Mouse (Mus musculus) B cell, adult 2 months (primary cell): ENCODE data around the gene Dmap1.

ENCODE experiments used
- DNase-seq, 2 experiments: peaks; one replicate each; pipeline ENCODE4 v3.0.0; 2022

Dmap1 gene

DNA sequence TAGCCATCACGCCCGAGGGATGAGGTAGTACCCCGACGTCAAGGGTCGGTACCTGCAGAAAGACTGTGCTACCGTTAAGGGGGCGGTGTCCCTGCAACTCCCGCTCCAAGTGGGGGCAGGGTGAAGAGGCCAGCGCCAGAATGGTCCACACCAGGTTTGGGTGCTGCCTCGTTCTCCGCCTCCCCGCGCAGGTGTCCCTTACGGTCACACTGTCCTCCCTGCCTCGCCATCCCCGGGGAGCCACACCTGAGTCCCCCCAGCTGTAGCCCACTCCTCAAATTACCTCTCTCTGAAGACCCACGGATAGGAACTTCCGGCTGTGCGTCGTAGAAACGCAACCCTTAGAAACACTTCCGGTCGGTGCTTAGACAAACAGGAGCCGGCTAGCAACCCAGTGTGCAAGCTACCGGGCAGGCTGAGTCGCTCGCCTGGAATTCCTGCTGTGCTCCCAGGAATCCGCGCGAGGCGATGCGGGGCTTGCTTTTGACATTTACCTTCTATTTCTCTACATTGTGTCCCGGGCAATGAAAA is at the start of gene Dmap1:
Gene Dmap1, minus strand, starts transcription at position 343 of the 531 bp plus-strand sequence.
- peak; percentile 85 to 87 for DNase-seq

DNA sequence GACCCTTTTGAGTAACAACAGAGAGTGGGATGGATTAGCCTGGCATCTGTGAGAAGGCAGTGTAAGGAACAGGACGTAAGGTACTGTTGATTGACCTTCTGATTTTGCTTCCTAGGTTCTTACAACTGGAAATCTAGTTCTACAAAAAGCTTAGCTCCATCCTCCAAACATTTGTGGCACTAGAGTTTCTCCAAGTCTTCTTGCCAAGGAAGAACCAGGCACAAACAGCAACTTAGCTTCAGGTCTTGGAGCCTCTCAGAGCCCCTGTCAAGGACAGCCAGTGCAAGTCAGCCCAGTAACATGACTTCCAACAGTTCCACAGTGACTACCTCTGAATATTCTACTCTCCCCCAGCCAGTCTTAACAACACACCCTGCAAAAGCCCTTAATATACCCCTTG is 42.0 kb upstream of the Dmap1 start, which contains the start of gene Gm12845:
Gene Gm12845, plus strand, starts transcription at position 301 of the 400 bp plus-strand sequence.
- no peak for DNase-seq

DNA sequence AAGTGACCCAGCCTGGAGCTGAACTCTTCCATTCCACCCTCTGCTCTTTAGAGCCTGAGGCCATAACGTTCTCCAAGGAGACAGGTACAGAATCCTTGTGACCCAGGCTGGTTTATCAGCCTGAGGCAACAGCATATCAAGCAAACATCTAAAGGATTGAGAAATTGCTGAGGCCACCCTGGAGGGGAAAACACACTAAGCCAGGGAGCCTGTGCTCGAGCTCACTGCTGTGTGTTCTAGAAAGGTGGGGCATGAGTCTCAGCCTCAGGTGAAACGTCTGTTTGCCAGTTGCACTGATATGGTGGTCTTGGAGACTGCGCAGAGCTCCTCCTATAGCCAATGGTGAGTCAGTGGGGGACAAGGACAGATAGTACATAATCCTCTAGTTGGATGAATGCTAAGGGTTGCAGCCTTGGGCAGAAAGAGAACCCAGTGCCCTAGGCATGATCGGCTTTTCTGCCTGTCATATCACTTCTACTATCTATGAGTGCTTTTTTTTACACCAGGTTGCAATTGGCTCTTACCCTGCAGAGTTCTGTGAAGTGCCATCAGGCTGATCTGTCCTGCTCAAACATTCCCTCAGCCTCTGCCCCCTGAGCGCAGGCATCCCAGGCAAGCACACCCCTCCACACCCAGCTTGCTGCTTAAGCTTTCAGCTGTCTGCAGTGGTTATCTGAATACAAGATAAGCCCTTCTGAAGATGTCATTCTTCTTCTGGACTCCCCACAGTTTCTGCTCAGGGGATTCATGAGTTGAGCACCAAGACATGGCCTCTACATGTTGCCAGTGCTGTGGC is 31.4 kb upstream of the Dmap1 start:
- DNase-seq = no peak

DNA sequence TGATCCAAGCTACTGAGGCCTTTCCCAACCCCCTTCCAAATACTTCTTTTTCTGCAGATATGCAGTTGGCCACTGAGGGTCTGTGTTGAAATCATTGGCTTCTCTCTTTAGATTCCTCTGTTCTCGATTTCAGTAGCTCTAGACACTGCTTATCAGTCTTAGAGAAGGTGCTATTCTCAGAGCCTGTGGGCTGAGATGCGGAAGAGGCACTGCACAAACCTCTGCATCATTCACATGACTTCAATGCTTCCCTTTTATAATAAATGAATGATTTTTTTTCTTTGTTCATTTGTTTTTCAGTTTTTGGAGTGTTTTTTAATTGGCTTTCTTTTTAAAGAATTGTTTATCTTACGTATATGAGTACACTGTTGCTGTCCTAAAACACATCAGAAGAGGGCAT is 30.2 kb upstream of the Dmap1 start:
- DNase-seq = no peak

DNA sequence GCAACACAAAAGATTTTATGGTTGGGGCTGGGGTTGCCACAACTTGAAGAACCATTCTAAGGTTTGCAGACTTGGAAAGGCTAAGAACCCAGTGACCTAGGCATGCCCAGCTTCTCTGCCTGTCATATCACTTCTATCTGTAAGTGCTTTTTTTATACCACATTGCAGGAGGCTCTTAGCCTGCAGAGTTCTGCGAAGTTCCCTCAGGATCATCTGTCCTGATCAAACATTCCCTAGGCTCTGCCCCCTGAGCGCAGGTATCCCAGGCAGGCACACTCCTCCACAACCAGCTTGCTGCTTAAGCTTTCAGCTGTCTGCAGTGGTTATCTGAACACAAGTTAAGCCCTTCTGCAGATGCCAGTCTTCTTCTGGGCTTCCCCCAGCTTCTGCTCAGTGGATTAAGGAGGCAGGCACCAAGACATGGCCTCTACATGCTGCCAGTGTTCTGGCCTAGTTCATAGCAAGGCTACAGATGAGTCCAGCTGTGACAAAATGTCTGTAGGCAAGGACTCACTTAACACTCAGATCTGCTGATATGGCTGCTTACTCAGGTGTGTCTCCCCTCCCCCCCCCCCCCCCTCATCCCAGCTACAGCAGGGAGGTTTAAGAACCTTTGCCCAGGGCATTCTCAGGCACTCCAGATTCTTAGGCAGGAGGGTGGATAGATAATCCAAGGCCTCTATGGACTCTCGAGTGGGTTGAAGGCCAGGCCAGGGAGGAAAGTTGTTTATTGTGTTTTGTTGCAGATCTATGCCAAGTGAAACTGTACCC is 26.9 kb upstream of the Dmap1 start:
- no peak for DNase-seq

DNA sequence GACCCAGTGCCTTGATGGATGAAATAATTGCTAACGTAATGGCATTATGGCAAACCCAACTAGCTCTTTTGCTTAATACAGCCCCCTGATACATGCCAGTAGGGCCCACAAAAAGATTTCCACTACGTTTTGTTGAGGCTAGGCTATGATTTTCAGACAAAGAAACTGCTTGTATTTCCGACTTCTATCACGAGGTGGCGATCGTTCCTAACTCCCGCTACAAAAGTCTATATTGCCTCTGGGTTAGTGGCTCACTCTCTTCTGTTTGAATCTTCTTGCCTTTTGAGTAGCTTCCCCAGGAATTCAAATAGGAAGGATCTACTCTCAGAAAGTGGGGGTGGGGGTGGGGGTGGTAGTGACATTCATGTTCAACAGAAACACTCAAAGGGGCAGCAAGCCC is 23.3 kb upstream of the Dmap1 start:
- DNase-seq = peak; percentile 41 to 49

DNA sequence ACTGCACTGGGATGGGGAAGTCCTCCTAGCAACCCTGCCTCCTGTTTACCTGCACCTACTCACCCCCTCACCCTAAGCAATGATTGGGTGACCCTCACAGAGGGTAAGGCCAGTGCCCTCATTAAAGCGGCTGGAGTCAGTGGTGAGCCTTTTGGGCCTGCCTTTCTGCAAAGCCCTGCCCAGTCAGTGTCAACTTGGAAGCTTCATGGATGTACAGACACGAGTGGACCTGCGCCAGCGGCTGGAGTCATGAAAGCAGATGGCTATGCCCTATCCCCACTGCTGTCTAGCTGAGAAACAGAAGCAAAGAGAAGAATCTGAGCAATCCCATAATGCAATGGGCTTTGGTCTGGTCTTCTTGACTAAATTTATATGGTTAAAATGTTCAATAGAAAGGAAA is 4.3 kb upstream of the Dmap1 start:
- DNase-seq = no peak

DNA sequence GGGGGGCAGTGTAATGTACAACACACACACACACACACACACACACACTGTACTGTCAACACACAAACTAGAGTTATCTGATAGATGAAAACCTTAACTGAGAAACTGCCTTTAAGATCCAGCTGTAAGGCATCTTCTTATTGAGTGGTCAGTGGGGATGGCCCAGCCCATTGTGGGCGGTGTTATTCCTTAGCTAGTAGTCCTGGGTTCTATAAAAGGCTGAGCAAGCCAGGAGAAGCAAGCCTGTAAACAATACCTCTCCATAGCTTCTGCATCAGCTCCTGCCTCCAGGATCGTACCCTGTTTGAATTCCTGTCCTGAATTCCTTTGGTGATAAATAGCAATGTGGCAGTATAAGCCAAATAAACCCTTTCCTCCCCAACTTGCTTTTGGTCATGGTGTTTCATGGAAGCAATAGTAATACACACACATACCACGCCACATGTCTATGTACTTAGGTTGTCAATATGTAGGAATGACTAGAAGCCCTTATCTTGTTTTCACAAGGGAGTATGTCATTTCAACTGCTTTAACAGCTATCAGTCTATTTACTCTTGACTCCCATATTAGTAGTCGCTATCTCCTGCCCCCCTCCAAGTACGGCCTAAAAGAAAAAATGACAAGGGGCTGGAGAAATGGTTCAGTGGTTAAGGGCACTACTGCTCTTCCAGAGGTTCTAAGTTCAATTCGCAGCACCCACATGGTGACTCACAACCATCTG is 1.1 kb upstream of the Dmap1 start:
- DNase-seq = no peak

DNA sequence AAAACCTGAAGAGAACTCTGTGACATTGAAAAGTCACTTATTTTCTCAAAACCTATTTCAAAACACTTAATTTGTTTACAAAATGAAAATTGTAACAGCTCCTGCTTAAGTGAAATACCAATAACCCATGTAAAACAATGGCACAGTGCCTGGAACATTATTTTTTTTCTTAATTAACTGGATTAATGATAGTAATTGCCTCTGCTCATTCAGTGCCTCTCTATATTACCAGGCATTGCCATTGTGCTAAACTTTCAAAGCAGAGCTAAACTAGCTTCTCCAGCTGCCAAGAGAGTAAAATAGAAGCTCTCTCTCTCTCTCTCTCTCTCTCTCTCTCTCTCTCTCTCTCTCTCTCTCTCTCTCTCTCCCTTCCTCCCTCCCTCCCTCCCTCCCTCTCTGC is 390 bp upstream of the Dmap1 start:
- no peak for DNase-seq

DNA sequence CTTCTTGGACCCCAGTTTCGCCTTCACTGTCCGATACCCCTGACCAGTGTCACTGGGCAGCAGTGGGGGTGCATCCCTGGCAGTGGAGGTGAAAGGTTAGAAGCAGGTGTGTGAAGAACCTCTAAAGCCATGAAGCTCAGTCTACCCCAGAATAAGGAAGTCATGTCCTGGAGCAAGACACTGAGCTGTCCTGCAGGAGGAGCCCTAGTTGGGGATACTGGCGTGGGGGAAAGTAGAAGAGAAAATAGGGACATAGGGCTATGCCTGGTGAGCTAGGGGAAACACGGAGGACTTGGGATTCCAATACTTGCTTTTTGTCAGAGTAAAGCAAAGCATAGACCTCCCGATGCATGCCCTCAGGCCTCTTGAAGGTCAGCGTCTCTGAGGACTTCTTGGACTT is 1.1 kb downstream of the Dmap1 start:
- no peak for DNase-seq

DNA sequence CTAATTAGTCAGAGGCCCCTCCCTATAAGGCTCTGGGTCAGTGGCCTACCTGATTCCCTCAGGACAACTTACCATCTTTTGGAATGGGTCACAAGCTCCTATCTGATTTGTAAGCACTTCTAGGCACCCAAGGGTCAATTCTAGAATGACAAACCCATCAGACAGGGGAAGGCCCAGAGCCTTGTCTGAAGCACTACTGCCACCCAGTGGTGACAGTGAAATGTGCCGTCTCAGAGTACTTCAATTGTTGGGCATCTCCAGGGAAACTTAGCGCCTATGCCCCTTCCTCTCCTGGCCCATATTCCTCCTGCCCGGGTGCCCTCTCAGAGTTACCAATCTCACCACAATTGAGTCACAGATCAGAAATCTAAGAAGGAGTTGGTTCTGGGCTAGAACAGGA is 5.2 kb downstream of the Dmap1 start:
- DNase-seq = peak; percentile 76 to 77

DNA sequence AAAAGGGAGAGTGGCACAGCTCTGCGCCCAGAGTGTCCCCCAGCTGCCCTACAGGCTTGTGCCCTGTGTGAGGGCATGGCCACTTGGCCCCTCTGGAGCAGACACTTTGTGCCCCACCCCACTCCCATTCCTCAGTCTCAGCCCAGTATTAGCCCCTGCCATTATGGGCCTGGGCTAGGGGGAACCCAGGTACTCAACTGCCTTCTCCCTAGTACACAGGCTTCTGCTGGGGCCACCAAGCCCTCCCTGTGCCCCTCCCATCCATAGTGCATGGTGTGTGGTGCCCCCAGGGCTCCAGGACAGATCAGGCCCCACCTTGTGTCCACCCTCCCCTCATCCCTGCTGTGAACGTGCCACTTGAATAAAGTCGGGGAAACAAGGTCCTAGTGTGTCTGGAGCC is 8.2 kb downstream of the Dmap1 start:
- DNase-seq = no peak

DNA sequence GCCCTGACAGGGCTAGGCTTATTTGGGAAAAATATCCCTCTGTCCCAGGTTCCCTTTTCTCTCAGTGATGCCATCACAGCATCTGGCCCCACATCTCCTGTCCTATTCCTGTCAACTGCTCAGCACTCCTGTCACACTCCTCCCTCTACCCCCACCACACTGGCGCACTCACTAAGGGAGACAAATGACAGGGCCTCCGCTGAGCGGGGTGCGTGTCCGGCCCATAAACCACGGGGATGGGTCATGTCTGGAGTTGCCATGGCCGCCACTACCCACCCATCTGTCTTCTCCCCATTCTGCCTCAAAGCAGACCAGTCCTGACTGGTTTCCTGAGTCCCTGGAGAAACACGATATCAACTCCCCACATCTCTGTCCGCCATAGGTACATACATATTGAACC is 10.0 kb downstream of the Dmap1 start:
- no peak for DNase-seq

DNA sequence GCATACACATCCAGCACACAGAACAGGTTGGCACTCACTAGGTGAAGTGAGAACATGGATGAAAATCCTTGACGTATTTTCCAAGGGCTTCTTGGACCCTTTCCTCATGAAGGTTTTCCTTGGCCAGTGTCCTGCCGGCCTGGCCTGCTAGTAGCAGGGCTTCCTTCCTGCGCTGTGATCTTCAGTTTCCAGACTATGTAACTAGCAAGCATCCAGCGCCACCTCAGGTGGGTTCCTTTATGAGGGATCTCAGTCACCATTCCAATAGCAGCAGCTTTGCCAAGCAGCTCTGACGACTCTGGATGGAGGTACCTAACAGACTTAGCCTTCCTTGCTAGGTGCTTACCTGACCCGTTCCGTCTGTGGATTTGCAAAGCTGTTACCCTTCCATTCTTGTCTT is 12.2 kb downstream of the Dmap1 start:
- DNase-seq = no peak

DNA sequence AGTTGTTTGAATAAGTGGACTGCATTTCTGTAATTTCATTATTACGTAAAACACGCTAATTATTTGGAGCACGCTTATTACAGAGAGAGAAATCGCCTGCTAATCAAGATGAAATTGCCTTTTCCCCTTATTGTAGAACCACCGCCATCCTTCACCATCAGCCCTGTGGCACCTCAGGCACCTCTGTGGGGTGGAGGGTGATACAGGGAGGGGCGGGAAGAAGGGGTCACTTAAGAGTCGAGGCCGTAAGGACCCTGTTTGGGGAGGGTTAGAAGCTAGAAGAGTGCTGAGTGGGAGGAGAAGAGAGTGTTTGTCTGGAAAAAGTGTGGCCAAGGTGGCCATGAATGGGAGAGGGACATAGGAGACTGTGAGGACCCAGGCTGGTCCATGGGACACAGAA is 16.0 kb downstream of the Dmap1 start:
- DNase-seq = no peak

DNA sequence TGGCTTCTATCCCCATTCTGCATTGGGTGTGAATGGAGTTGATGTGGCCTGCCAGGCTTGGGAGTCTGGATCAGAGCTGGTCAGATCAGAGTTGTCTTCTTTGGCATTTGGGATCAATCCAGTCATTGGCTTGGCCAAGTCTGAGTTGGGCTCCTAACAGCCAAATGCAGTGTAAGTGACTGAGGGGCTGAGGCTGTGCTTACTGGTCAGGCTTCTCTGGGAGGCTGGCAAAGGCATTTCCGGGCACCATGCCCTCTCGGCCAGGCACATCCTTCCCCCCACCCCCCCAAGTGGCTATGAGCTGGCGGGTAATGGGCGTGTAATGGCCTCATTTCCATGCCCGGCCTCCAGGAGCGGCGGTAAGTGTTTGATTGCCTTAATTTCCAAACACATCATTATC is 16.5 kb downstream of the Dmap1 start:
- no peak for DNase-seq

DNA sequence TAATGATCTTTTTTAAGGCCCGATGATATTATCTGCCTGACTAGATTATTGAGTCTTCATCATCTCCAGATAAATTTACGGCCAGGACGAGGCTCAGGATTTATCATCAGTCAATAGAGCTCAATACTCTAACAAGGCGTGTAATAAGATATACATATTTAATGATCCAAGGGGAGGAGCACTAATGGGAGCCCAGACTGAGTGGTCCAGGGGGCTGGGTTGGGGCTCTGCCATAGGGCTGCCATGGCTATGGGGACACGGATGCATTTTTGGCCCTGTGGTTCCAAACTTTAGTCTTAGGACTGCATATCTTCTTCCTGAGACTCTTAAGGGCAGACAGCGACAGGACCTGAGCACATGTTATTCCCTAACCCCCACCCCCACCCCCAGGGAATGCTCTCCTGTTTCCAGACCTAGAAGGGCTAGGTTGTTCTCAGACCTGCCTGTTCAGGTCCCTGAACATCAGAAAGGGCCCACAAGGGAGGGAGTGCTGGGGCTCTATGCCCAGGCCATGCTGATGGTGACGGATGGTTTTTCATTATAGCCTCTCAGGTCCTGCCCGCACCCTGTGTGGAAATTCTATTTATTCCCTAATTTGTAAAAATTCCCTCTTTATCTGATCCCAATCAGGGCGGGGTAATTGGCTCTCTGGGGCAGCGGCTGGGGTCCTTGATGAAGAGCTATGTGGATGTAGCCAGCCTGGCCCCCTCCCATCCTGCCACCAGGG is 17.5 kb downstream of the Dmap1 start:
- no peak for DNase-seq

DNA sequence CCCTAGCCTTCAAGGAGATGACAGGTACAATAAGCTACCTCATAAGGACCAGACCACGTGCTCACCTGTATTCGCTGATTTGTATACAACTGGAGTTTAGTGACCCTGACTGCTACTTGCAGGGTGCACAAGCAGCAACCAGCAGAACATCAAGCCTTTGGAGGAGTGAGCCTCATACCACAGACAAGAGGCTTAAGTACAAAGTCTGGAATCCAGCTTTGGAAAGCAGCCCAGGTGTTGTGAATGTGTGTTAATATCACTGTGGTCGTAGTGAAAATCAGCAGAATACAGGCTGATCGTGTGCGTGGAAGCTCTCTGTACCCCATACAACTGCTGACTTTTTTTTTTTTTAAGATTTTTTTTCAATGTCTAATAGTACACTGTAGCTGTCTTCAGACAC is 22.1 kb downstream of the Dmap1 start:
- DNase-seq = no peak

DNA sequence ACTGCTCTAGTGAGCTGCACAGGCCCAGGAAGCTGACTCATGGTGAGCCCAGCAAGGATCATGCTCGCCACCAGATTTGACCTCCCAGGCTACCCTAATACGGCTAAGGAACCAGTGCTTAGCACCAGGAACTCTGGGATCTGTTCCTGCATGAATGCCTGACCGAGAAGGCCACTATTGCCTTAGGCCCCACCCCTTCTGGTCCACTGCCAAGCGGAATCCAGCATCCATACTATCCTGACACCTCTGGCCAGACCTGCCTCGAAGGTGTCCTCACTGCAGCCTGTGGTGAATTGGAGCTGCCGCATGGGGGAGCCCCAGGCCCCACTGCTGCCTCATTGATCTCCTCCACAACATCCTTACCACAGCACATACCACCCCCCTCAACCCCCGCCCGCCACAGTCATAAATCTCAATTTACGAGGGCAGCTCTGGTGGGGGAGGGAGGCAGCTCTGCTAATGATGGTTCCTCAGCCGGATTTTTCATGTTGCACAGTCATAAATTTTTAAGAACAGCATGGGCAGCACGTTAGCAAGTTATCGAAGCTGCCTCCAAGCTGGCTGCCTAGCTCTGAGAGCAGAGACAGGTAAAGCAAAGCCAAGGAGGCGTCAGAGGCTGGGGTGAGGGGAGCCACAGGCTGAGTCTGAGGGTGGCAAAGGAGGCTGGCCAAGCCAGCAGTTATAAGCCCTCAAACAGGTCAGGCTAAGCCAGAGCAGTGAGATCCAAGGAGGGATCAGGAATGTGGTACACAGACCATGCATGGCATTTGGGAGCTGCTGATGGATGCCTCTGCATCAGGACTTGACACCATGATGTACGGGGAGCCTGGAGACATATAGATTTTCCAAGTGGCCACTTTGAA is 23.3 kb downstream of the Dmap1 start:
- no peak for DNase-seq

DNA sequence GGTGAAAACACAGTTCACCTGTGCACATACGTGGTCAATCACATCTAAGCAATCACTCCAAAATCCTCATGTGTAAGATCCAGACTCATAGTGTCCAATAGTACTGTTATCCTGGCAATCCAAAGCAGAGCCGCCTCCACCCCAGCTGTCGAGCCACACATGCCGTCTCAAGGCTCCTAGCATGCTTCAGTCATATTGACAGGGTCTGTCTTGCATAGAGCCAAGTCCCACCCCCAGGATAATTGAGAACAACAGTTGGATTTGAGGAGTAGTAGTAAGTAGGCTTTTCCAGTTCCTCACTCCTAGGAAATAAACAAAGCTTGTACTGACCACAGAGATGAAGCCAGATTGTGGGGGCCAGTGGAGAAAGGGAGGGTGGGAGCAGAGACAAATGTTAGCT is 24.4 kb downstream of the Dmap1 start:
- no peak for DNase-seq

DNA sequence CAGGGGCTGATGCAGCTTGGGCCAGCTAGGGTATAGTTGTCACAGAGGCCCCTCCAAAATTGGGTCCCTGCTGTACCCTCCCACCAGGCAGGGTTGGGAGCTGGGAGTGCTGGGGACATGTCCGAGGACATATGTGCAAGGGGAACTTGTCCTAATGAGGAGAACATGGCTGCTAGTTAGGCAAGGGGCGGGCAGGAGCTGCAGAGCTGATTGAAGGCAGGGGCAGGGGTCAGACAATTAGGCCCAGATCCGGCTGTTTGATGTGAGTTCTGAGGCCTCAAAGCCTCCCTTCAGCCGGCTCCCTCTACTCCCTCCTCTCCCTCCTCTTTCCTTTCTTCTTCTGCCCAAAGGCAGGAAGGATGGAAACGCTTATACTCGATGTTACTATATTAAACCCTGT is 25.1 kb downstream of the Dmap1 start:
- no peak for DNase-seq

DNA sequence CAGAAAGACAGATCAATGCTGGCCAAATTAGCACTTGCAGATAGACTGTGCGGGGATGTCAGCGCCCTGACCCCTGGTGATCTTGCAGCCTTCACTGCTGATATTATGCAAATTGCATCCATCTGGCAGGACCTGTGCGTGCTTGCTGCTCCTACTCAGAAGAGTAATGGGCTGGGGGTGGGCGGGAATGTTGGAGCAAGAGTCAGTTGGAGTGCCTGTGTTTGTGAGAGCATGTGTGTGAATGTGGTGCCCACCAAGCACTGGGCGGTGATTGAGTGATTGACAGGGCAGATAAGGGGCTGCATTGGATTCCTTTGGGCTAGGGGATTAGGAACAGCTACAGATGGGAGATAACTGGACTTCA is 26.6 kb downstream of the Dmap1 start:
- no peak for DNase-seq
